Mouse (Mus musculus) megakaryocyte, embryonic 14.5 days (primary cell): ENCODE data around the gene Slc47a2.

Experiments
- FLI1 ChIP-seq: IDR thresholded peaks from 2 replicates; pipeline ENCODE4 v1.6.1; 2012; ENCODE audit warnings: low read length, inconsistent platforms, mixed read lengths
- GATA1 ChIP-seq: IDR thresholded peaks from 3 replicates; pipeline ENCODE4 v1.6.1; 2012; ENCODE audit warnings: mixed read lengths, low read length, inconsistent platforms, borderline replicate concordance

DNA sequence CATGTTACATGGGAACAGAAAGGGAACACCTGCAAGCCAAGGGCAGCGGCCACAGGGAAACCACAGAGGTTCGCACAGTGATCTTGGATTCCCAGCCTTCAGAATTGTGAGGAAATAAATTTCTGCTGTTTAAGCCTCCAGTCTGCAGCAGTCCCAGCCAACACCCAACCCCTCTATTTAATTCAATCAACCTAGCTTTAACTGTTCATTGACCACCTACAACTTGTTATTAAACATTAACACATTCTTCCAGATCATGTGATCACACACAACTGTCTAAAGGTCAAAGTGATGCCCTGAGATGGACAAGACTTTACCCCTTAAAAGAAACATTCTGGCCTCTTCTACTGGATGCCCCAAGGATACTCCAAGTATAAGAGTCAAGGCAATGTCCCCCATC lies 26.0 kb upstream of the Slc47a2 start:
- TF ChIP-seq GATA1 (no peak), FLI1 (no peak)
